Mouse (Mus musculus) thymus, adult 2 months (tissue): ENCODE measurements around the gene Dpep2nb.

Experiments used
- CTCF ChIP-seq: fragments of 200-500 bp; IDR thresholded peaks from 2 replicates; pipeline ENCODE4 v1.5.1; 2012; ENCODE audit warnings: mild to moderate bottlenecking, control low read depth, low read length, moderate library complexity, borderline replicate concordance; ENCODE audit not compliant: control insufficient read depth, poor library complexity, insufficient read depth; ENCODE audit errors: extremely low read depth
- POLR2A ChIP-seq: fragments of 200-500 bp; IDR thresholded peaks from 2 replicates; pipeline ENCODE4 v1.6.1; 2012; ENCODE audit warnings: mild to moderate bottlenecking, low read length, control low read depth, moderate library complexity; ENCODE audit not compliant: control insufficient read depth, poor library complexity, insufficient read depth; ENCODE audit errors: extremely low read depth

DNA sequence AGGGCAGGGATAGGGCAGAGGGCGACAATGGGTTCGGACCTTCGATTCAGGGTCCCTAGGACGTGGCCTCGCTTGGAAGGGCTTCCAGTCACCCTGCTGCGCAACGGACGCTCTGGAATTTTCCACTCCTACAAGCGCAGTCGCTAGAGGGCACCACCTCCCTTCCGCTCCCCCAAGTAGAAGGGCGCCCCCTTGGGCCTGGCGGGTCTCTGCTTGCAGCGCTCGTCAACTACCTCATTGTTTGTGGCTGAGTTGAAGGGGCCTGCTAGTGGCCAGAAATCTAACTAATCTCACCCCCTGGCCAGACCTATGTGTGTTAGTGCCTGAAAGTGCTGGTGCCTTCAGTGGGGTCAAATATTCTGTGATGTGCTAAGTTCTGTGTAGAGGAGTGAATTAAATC is 26.4 kb downstream of the Dpep2nb start, which contains the start of gene Dpep3:
- TF ChIP-seq POLR2A, result no peak
- no peak for TF ChIP-seq CTCF
